24 mouse cellular contexts compared by ENCODE assay signal in genomic region chr1:127788943-127789342, GRCm38 (mm10). TPM values are rescaled to one million over a fixed set of nuclear protein-coding genes. Genes with fewer than 3 reads are reported as not detected.
A peak's percentile ranks its signal among the peaks of the same experiment; 100 is the strongest.
DNase-seq lines count a peak whose midpoint lies in the region; ATAC-seq and TF ChIP-seq lines count a peak whose summit lies in the region.
"Had no signal": no experiment of that assay in that cellular context is flagged by ENCODE, and none has a peak within 500 bp of the region (broad histone marks: within the 10 kb centered on the region; RNA-seq: fewer than 3 reads in every experiment).

No protein-coding gene starts in this region.

- TF ChIP-seq EP300 in heart, postnatal 0 days (IDR thresholded peaks at IDR 0.05; ENCODE audit: low read depth): no peak

- peak overlapping the region; percentile 30 for H3K4me2 ChIP-seq in heart, embryonic 13.5 days
- peak overlapping the region; percentile 2; the same call in 1 of the 2 replicates for H3K4me2 ChIP-seq in heart, postnatal 0 days (ENCODE audit: low read depth, low read length)
- no peak overlapping the region for H3K4me2 ChIP-seq in midbrain, embryonic 11.5 days
- no peak overlapping the region for H3K4me2 ChIP-seq in midbrain, embryonic 13.5 days (replicated peaks)
- H3K4me2 ChIP-seq: embryonic facial prominence, embryonic 12.5 days; hindbrain, embryonic 14.5 days; intestine, embryonic 15.5 days had no signal

- WGBS in heart, embryonic 13.5 days: 57% methylated on average over 6 of the region's 6 CpGs
- 43% methylated on average over 6 of the region's 6 CpGs for WGBS in heart, postnatal 0 days
- WGBS in midbrain, embryonic 11.5 days: 95% methylated on average over 6 of the region's 6 CpGs
- WGBS in midbrain, embryonic 13.5 days: 94% methylated on average over 6 of the region's 6 CpGs

- H3K4me1 ChIP-seq in heart, embryonic 13.5 days: peaks cover 66% of the 10 kb centered on the region
- H3K4me1 ChIP-seq in heart, postnatal 0 days (ENCODE audit: control insufficient read depth, insufficient read depth): peaks cover 50% of the 10 kb centered on the region
- H3K4me1 ChIP-seq in midbrain, embryonic 11.5 days (ENCODE audit: control insufficient read depth, insufficient read depth, low read length): no peaks in the 10 kb centered on the region
- H3K4me1 ChIP-seq in midbrain, embryonic 13.5 days (replicated peaks): peaks cover 12% of the 10 kb centered on the region; the same call in 1 of the 2 replicates

- peak overlapping the region; percentile 59 for H3K27ac ChIP-seq in heart, embryonic 13.5 days (replicated peaks)
- peak overlapping the region; percentile 38; the same call in 1 of the 2 replicates for H3K27ac ChIP-seq in heart, postnatal 0 days (ENCODE audit: low read depth)
- no peak overlapping the region for H3K27ac ChIP-seq in midbrain, embryonic 11.5 days (ENCODE audit: low read depth, low read length)
- no peak overlapping the region for H3K27ac ChIP-seq in midbrain, embryonic 13.5 days
- H3K27ac ChIP-seq: embryonic facial prominence, embryonic 12.5 days; hindbrain, embryonic 10.5 days; hindbrain, embryonic 14.5 days; intestine, embryonic 15.5 days had no signal

- no peak overlapping the region for H3K4me3 ChIP-seq in heart, embryonic 13.5 days
- H3K4me3 ChIP-seq in heart, postnatal 0 days (ENCODE audit: low read depth, low read length): no peak overlapping the region
- H3K4me3 ChIP-seq in midbrain, embryonic 11.5 days (ENCODE audit: low read depth, low read length): no peak overlapping the region
- no peak overlapping the region for H3K4me3 ChIP-seq in midbrain, embryonic 13.5 days (replicated peaks)
- H3K4me3 ChIP-seq: embryonic facial prominence, embryonic 12.5 days; hindbrain, embryonic 10.5 days; intestine, embryonic 15.5 days had no signal

- H3K9me3 ChIP-seq in heart, embryonic 13.5 days: no peaks in the 10 kb centered on the region
- no peaks in the 10 kb centered on the region for H3K9me3 ChIP-seq in heart, postnatal 0 days (replicated peaks; ENCODE audit: control insufficient read depth, low read length)
- no peaks in the 10 kb centered on the region for H3K9me3 ChIP-seq in midbrain, embryonic 11.5 days (ENCODE audit: control insufficient read depth, low read length)
- H3K9me3 ChIP-seq in midbrain, embryonic 13.5 days: no peaks in the 10 kb centered on the region
- H3K9me3 ChIP-seq: embryonic facial prominence, embryonic 12.5 days; G1E; hindbrain, embryonic 10.5 days; intestine, embryonic 15.5 days had no signal

- peak; percentile 60; the same call in 1 of the 2 replicates for ATAC-seq in frontal cortex, adult (ENCODE audit: low TSS enrichment)
- ATAC-seq in heart, embryonic 13.5 days (ENCODE audit: extremely low read depth, insufficient number of reproducible peaks, low FRiP score, low TSS enrichment): no peak
- no peak for ATAC-seq in heart, postnatal 0 days (ENCODE audit: insufficient read depth, low read depth)
- no peak for ATAC-seq in midbrain, embryonic 11.5 days (ENCODE audit: low FRiP score)
- ATAC-seq in midbrain, embryonic 13.5 days: no peak
- ATAC-seq: CD4-positive, CD25-positive, alpha-beta regulatory T cell, adult 4 months; forebrain, embryonic 16.5 days; intestine, embryonic 15.5 days had no signal

- no peaks in the 10 kb centered on the region for H3K27me3 ChIP-seq in heart, embryonic 13.5 days (replicated peaks)
- no peaks in the 10 kb centered on the region for H3K27me3 ChIP-seq in heart, postnatal 0 days (ENCODE audit: control insufficient read depth, insufficient read depth, low read length)
- H3K27me3 ChIP-seq in midbrain, embryonic 11.5 days (ENCODE audit: control insufficient read depth, insufficient read depth, low read length): no peaks in the 10 kb centered on the region
- no peaks in the 10 kb centered on the region for H3K27me3 ChIP-seq in midbrain, embryonic 13.5 days
- H3K27me3 ChIP-seq: embryonic facial prominence, embryonic 12.5 days; intestine, embryonic 15.5 days had no signal

- TF ChIP-seq CTCF in heart, postnatal 0 days (IDR thresholded peaks at IDR 0.05; ENCODE audit: low read depth): no peak

- H3K9ac ChIP-seq in heart, embryonic 13.5 days: no peak overlapping the region
- H3K9ac ChIP-seq in heart, postnatal 0 days (replicated peaks; ENCODE audit: low read depth, low read length): no peak overlapping the region
- H3K9ac ChIP-seq in midbrain, embryonic 11.5 days (ENCODE audit: low read length): no peak overlapping the region
- no peak overlapping the region for H3K9ac ChIP-seq in midbrain, embryonic 13.5 days (replicated peaks)
- H3K9ac ChIP-seq: embryonic facial prominence, embryonic 12.5 days; hindbrain, embryonic 14.5 days; intestine, embryonic 15.5 days had no signal

- peaks cover 17% of the 10 kb centered on the region for H3K36me3 ChIP-seq in heart, embryonic 13.5 days
- peaks cover 10% of the 10 kb centered on the region for H3K36me3 ChIP-seq in heart, postnatal 0 days (replicated peaks; ENCODE audit: control insufficient read depth, insufficient read depth, low read length)
- no peaks in the 10 kb centered on the region for H3K36me3 ChIP-seq in midbrain, embryonic 11.5 days (ENCODE audit: control insufficient read depth, insufficient read depth, low read length)
- H3K36me3 ChIP-seq in midbrain, embryonic 13.5 days: 0 out of 2 replicates have a peak, but pooled peaks cover 9% of the 10 kb centered on the region
- H3K36me3 ChIP-seq: intestine, embryonic 15.5 days had no signal

- no peak for DNase-seq in frontal cortex, postnatal 36 days (ENCODE audit: low spot score in 2 of 2)
- no peak for DNase-seq in heart, postnatal 4 days
- no peak for DNase-seq in heart, postnatal 0 days (ENCODE audit: low spot score)
- no peak for DNase-seq in heart, adult 8-10 months (ENCODE audit: low spot score)
- DNase-seq in midbrain, embryonic 11.5 days (ENCODE audit: low spot score, missing footprints): peak; percentile 17
- DNase-seq: adrenal gland, postnatal 10 days; B cell, adult 2 months; cerebellum, adult 11-12 months; cerebellum, adult 9-10 months; cerebellum, postnatal 25 days; heart, adult 18-20 months; kidney, adult 8-10 months had no signal

RNA-seq across cellular contexts. Expression of gene Ccnt2, which starts 15.0 kb away (rescaled TPM):
- 56.9 and 62.6 TPM in 2 replicates for polyA plus RNA-seq in heart, embryonic 13.5 days (2015; fragmentation: Nextera tagmentation; extraction: Ambion mirVana)
- 10 to 100 TPM; 37.7 to 40.0 TPM for total RNA-seq in heart, postnatal 4 days (2021)
- 26.6 and 30.6 TPM in 2 replicates for total RNA-seq in heart, postnatal 0 days (2014; rRNA removed; ENCODE audit: low replicate concordance)
- 37.4 and 42.4 TPM in 2 replicates for polyA plus RNA-seq in heart, postnatal 0 days (2015; fragmentation: Nextera tagmentation; extraction: Ambion mirVana)
- total RNA-seq in heart, adult 8-10 months (2022): 10 to 100 TPM; 17.8 to 24.1 (median 22.8) TPM
- polyA plus RNA-seq in midbrain, embryonic 11.5 days (2014; fragmentation: Nextera tagmentation; extraction: Ambion mirVana): 89.6 and 94.7 TPM in 2 replicates
- 132 and 134 TPM in 2 replicates for polyA plus RNA-seq in midbrain, embryonic 13.5 days (2015; fragmentation: Nextera tagmentation; extraction: Ambion mirVana)

RNA-seq across cellular contexts. Expression of gene Acmsd, which starts 59.7 kb away (rescaled TPM):
- polyA plus RNA-seq in heart, embryonic 13.5 days (2015; fragmentation: Nextera tagmentation; extraction: Ambion mirVana): 0.49 and 0.56 TPM in 2 replicates
- total RNA-seq in heart, postnatal 4 days (2021): under 1 TPM; 0.31 to 0.59 TPM
- 0.12 TPM in 1 of 2 replicates, not detected in the other for total RNA-seq in heart, postnatal 0 days (2014; rRNA removed; ENCODE audit: low replicate concordance)
- polyA plus RNA-seq in heart, postnatal 0 days (2015; fragmentation: Nextera tagmentation; extraction: Ambion mirVana): 0.05 and 0.18 TPM in 2 replicates
- total RNA-seq in heart, adult 8-10 months (2022): under 1 TPM in 2 of 4 experiments, not detected in 2; 0.14 to 0.19 TPM
- polyA plus RNA-seq in midbrain, embryonic 11.5 days (2014; fragmentation: Nextera tagmentation; extraction: Ambion mirVana): 0.12 and 0.50 TPM in 2 replicates
- polyA plus RNA-seq in midbrain, embryonic 13.5 days (2015; fragmentation: Nextera tagmentation; extraction: Ambion mirVana): 0.09 and 0.22 TPM in 2 replicates
- total RNA-seq: gastrocnemius, adult 8-10 months; gastrocnemius, postnatal 4 days; heart, adult 18-20 months had no signal
- polyA plus RNA-seq: forebrain, embryonic 16.5 days had no signal

Comparison
In these comparisons a context has a peak if more than half of its experiments do, and no peak if none do; other contexts are left out.
1. H3K27ac ChIP-seq: peak in heart, embryonic 13.5 days (single experiment) and heart, postnatal 0 days (single experiment); none in midbrain, embryonic 11.5 days (single experiment) and midbrain, embryonic 13.5 days (single experiment).
2. H3K4me2 ChIP-seq: peak in heart, embryonic 13.5 days (single experiment) and heart, postnatal 0 days (single experiment); none in midbrain, embryonic 11.5 days (single experiment) and midbrain, embryonic 13.5 days (single experiment).